Mouse (Mus musculus) heart, embryonic 15.5 days (tissue): ENCODE data around the gene Kcnh4. TPM values are rescaled to one million over a fixed set of nuclear protein-coding genes. Genes with fewer than 3 reads are reported as not detected.

ENCODE experiments used
- ATAC-seq: fragments of 200-750 bp; cut with Nextera tagmentation; replicated peaks from 2 replicates; pipeline ENCODE4 v1.8.0; 2017; ENCODE audit warnings: low read depth, moderate TSS enrichment; ENCODE audit not compliant: insufficient number of reproducible peaks, insufficient read depth, low FRiP score
- H3K27ac ChIP-seq: fragments of 300-500 bp; sonication (generic); 2 replicates; pipeline ENCODE4 v1.5.1; 2015; ENCODE audit warnings: mild to moderate bottlenecking, inconsistent platforms
- H3K27me3 ChIP-seq: fragments of 300-500 bp; sonication (generic); 2 replicates; pipeline ENCODE4 v1.6.1; 2015; ENCODE audit warnings: inconsistent platforms
- H3K36me3 ChIP-seq: fragments of 300-500 bp; sonication (generic); 2 replicates; pipeline ENCODE4 v1.6.1; 2015; ENCODE audit warnings: mild to moderate bottlenecking, inconsistent platforms
- H3K4me1 ChIP-seq: fragments of 300-500 bp; sonication (generic); replicated peaks from 2 replicates; pipeline ENCODE4 v1.6.1; 2015; ENCODE audit warnings: inconsistent platforms
- H3K4me2 ChIP-seq: fragments of 300-500 bp; sonication (generic); 2 replicates; pipeline ENCODE4 v1.6.1; 2015; ENCODE audit warnings: inconsistent platforms, mild to moderate bottlenecking, moderate library complexity
- H3K4me3 ChIP-seq: fragments of 300-500 bp; sonication (generic); 2 replicates; pipeline ENCODE4 v1.5.1; 2015; ENCODE audit warnings: mild to moderate bottlenecking, inconsistent platforms
- H3K9ac ChIP-seq: fragments of 300-500 bp; sonication (generic); 2 replicates; pipeline ENCODE4 v1.6.1; 2015; ENCODE audit warnings: mild to moderate bottlenecking, inconsistent platforms
- H3K9me3 ChIP-seq: fragments of 300-500 bp; sonication (generic); replicated peaks from 2 replicates; pipeline ENCODE4 v1.6.1; 2016; ENCODE audit warnings: inconsistent platforms
- WGBS: fragments of 180-500 bp; shearing (Covaris S2); methylation state at CpG from one replicate; pipeline ENCODE4 v1.1.7; 2015; ENCODE audit warnings: mixed read lengths; 5-methylcytosine and 5-hydroxymethylcytosine counted together
- polyA plus RNA-seq: library from polyadenylated mRNA; unstranded; fragments of >200 nt; fragmentation: Nextera tagmentation; extraction: Ambion mirVana; gene quantifications from 2 replicates; pipeline ENCODE4 v1.2.1, GENCODE M21; 2015

The Kcnh4 gene
- polyA plus RNA-seq, 1 experiment from 2014 or later = not detected

DNA sequence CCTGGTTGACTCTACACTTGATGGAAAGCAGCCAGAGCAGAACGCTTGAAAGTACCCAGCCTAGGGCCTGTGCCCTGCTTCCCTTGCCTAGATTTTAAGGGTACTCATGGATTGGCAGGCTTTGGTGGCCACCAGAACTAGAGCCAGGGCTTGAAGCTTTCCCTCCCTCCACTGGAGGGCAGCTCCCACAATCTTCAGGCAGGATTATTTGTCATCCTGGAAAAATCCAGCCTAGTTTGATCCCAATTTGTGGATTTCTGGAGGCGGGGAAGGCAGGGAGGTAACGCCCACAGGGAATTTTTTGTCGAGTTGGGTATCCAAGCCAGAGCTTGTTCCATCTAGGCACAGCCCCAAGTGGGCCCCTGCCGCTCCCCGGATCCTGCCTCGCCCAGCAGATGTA lies 69.4 kb downstream of the Kcnh4 start:
- WGBS = 66% methylated on average over 7 of the region's 7 CpGs
- ATAC-seq = no peak
- Histone ChIP-seq H3K27me3 (peaks cover 30% of the 10 kb centered on the region), H3K27ac (no peak overlapping the region), H3K4me1 (peaks cover 10% of the 10 kb centered on the region), H3K4me2 (no peak overlapping the region), H3K9me3 (no peaks in the 10 kb centered on the region), H3K9ac (no peak overlapping the region), H3K4me3 (no peak overlapping the region), H3K36me3 (no peaks in the 10 kb centered on the region)

Other genes with a start within 250 kb of the Kcnh4 start
- 49.5 and 76.6 TPM in 2 replicates for gene Acly, start 231.9 kb downstream of the Kcnh4 start, polyA plus RNA-seq
- 0.66 TPM in 2 replicates for gene Ttc25, start 214.3 kb downstream of the Kcnh4 start, polyA plus RNA-seq
- gene Cnp, start 185.0 kb downstream of the Kcnh4 start, polyA plus RNA-seq = 17.4 and 27.6 TPM in 2 replicates
- 59.8 and 70.3 TPM in 2 replicates for gene Nkiras2, start 140.7 kb downstream of the Kcnh4 start, polyA plus RNA-seq
- gene Dnajc7, start 139.8 kb downstream of the Kcnh4 start, polyA plus RNA-seq = 184 and 206 TPM in 2 replicates
- 0.09 and 0.16 TPM in 2 replicates for gene Zfp385c, start 67.5 kb downstream of the Kcnh4 start, polyA plus RNA-seq
- gene Dhx58, start 55.7 kb downstream of the Kcnh4 start, polyA plus RNA-seq = 1.5 and 2.1 TPM in 2 replicates
- 26.5 and 36.7 TPM in 2 replicates for gene Kat2a, start 47.5 kb downstream of the Kcnh4 start, polyA plus RNA-seq
- not detected in 2 replicates for gene Hspb9, start 46.1 kb downstream of the Kcnh4 start, polyA plus RNA-seq
- 13.0 and 16.2 TPM in 2 replicates for gene Rab5c, start 21.7 kb downstream of the Kcnh4 start, polyA plus RNA-seq
- not detected in 2 replicates for gene Hcrt, start 3.0 kb upstream of the Kcnh4 start, polyA plus RNA-seq
- gene Ghdc, start 11.0 kb upstream of the Kcnh4 start, polyA plus RNA-seq = 5.5 and 8.1 TPM in 2 replicates
- 25.3 and 34.6 TPM in 2 replicates for gene Stat5b, start 90.8 kb upstream of the Kcnh4 start, polyA plus RNA-seq
- gene Stat5a, start 99.4 kb upstream of the Kcnh4 start, polyA plus RNA-seq = 6.1 and 11.9 TPM in 2 replicates
- 50.6 and 60.8 TPM in 2 replicates for gene Stat3, start 179.6 kb upstream of the Kcnh4 start, polyA plus RNA-seq
- 429 and 457 TPM in 2 replicates for gene Cavin1, start 210.9 kb upstream of the Kcnh4 start, polyA plus RNA-seq
- gene Atp6v0a1, start 249.5 kb upstream of the Kcnh4 start, polyA plus RNA-seq = 54.1 and 54.4 TPM in 2 replicates